Mouse (Mus musculus) hindbrain, embryonic 16.5 days (tissue): Measurements from ENCODE around the gene Tecpr1. TPM values are rescaled to one million over a fixed set of nuclear protein-coding genes. Genes with fewer than 3 reads are reported as not detected.

Source experiments
- ATAC-seq: fragments of 200-750 bp; cut with Nextera tagmentation; 2 replicates; pipeline ENCODE4 v1.8.0; 2017; ENCODE audit warnings: moderate TSS enrichment, moderate library complexity
- H3K27ac ChIP-seq: fragments of 300-500 bp; sonication (generic); 2 replicates; pipeline ENCODE4 v1.5.1; 2014; ENCODE audit warnings: low read depth, mild to moderate bottlenecking, control low read depth, low read length, moderate library complexity
- H3K27me3 ChIP-seq: fragments of 300-500 bp; sonication (generic); replicated peaks from 2 replicates; pipeline ENCODE4 v1.6.1; 2014; ENCODE audit warnings: low read length; ENCODE audit not compliant: control insufficient read depth, insufficient read depth
- H3K36me3 ChIP-seq: fragments of 300-500 bp; sonication (generic); 2 replicates; pipeline ENCODE4 v1.6.1; 2014; ENCODE audit warnings: mild to moderate bottlenecking, low read length, moderate library complexity, mixed read lengths; ENCODE audit not compliant: control insufficient read depth, insufficient read depth
- H3K4me1 ChIP-seq: fragments of 300-500 bp; sonication (generic); 2 replicates; pipeline ENCODE4 v1.6.1; 2014; ENCODE audit warnings: low read depth, low read length; ENCODE audit not compliant: control insufficient read depth, insufficient read depth
- H3K4me2 ChIP-seq: fragments of 300-500 bp; sonication (generic); 2 replicates; pipeline ENCODE4 v1.6.1; 2014; ENCODE audit warnings: mild to moderate bottlenecking, low read length, control low read depth, moderate library complexity
- H3K4me3 ChIP-seq: fragments of 300-500 bp; sonication (generic); 2 replicates; pipeline ENCODE4 v1.5.1; 2014; ENCODE audit warnings: mild to moderate bottlenecking, low read length, control low read depth, moderate library complexity
- H3K9ac ChIP-seq: fragments of 300-500 bp; sonication (generic); 2 replicates; pipeline ENCODE4 v1.6.1; 2014; ENCODE audit warnings: low read depth, mild to moderate bottlenecking, control low read depth, low read length, moderate library complexity
- H3K9me3 ChIP-seq: fragments of 300-500 bp; sonication (generic); 2 replicates; pipeline ENCODE4 v1.6.1; 2014; ENCODE audit warnings: mild to moderate bottlenecking, low read length, moderate library complexity; ENCODE audit not compliant: control insufficient read depth
- WGBS: fragments of 180-500 bp; shearing (Covaris S2); extraction: QIAGEN DNeasy Blood & Tissue Kit; methylation state at CpG from one replicate; pipeline ENCODE4 v1.1.7; 2014; 5-methylcytosine and 5-hydroxymethylcytosine counted together
- polyA plus RNA-seq: library from polyadenylated mRNA; unstranded; fragments of >200 nt; fragmentation: Nextera tagmentation; extraction: Ambion mirVana; gene quantifications from 2 replicates; pipeline ENCODE4 v1.2.1, GENCODE M21; 2015

Gene Tecpr1
- polyA plus RNA-seq, 1 experiment from 2014 or later: 41.8 TPM

GRCm38 (mm10) chr5:144223899-144224816 lies 743 bp upstream of the Tecpr1 start:
- Histone ChIP-seq H3K9me3 (no peaks in the 10 kb centered on the region), H3K9ac (peak overlapping the region; percentile 74), H3K4me3 (peak overlapping the region; percentile 52), H3K4me1 (peaks cover 13% of the 10 kb centered on the region), H3K36me3 (no peaks in the 10 kb centered on the region), H3K27ac (peak overlapping the region; percentile 67), H3K4me2 (peak overlapping the region; percentile 94), H3K27me3 (no peaks in the 10 kb centered on the region)
- 0 out of 2 replicates have a peak, but pooled peaks have one; percentile 31 for ATAC-seq
- 25% methylated on average over 18 of the region's 18 CpGs for WGBS

GRCm38 (mm10) chr5:144222811-144223502 lies 458 bp downstream of the Tecpr1 start:
- peak overlapping the region; percentile 74 for H3K27ac ChIP-seq
- peak overlapping the region; percentile 74 for H3K9ac ChIP-seq
- H3K4me2 ChIP-seq: peak overlapping the region; percentile 94
- ATAC-seq: peak; percentile 76
- no peaks in the 10 kb centered on the region for H3K27me3 ChIP-seq
- WGBS: 3% methylated on average over 25 of the region's 25 CpGs
- no peaks in the 10 kb centered on the region for H3K9me3 ChIP-seq
- H3K4me3 ChIP-seq: peak overlapping the region; percentile 52
- peaks cover 13% of the 10 kb centered on the region for H3K4me1 ChIP-seq
- H3K36me3 ChIP-seq: no peaks in the 10 kb centered on the region

- H3K4me1 ChIP-seq: peaks cover 13% of the 10 kb centered on the region
- no peak overlapping the region for H3K9ac ChIP-seq
- H3K27ac ChIP-seq: no peak overlapping the region
- ATAC-seq: no peak
- H3K9me3 ChIP-seq: no peaks in the 10 kb centered on the region
- peaks cover 5% of the 10 kb centered on the region for H3K36me3 ChIP-seq
- H3K4me2 ChIP-seq: no peak overlapping the region
- no peaks in the 10 kb centered on the region for H3K27me3 ChIP-seq
- H3K4me3 ChIP-seq: no peak overlapping the region
- 73% methylated on average over 4 of the region's 4 CpGs for WGBS
These were observed 2.1 kb downstream of the Tecpr1 start for GRCm38 (mm10) chr5:144221305-144221704.

- Histone ChIP-seq H3K9ac (no peak overlapping the region), H3K4me2 (no peak overlapping the region), H3K4me3 (no peak overlapping the region), H3K9me3 (no peaks in the 10 kb centered on the region), H3K27me3 (no peaks in the 10 kb centered on the region), H3K27ac (no peak overlapping the region), H3K36me3 (peaks cover 7% of the 10 kb centered on the region), H3K4me1 (peaks cover 13% of the 10 kb centered on the region)
- 81% methylated on average over 5 of the region's 5 CpGs for WGBS
- ATAC-seq: no peak
These were observed 3.5 kb downstream of the Tecpr1 start for GRCm38 (mm10) chr5:144219936-144220335.

GRCm38 (mm10) chr5:144219306-144219705 lies 4.1 kb downstream of the Tecpr1 start:
- Histone ChIP-seq H3K27ac (no peak overlapping the region), H3K9me3 (no peaks in the 10 kb centered on the region), H3K9ac (no peak overlapping the region), H3K4me1 (peaks cover 10% of the 10 kb centered on the region), H3K27me3 (no peaks in the 10 kb centered on the region), H3K4me3 (no peak overlapping the region), H3K36me3 (peaks cover 14% of the 10 kb centered on the region), H3K4me2 (no peak overlapping the region)
- no peak for ATAC-seq
- 70% methylated on average over 12 of the region's 12 CpGs for WGBS

GRCm38 (mm10) chr5:144218061-144218460 lies 5.4 kb downstream of the Tecpr1 start:
- H3K36me3 ChIP-seq: peaks cover 24% of the 10 kb centered on the region
- no peak overlapping the region for H3K27ac ChIP-seq
- H3K27me3 ChIP-seq: no peaks in the 10 kb centered on the region
- WGBS: 89% methylated on average over 7 of the region's 7 CpGs
- H3K4me3 ChIP-seq: no peak overlapping the region
- ATAC-seq: no peak
- H3K4me1 ChIP-seq: peaks cover 10% of the 10 kb centered on the region
- no peaks in the 10 kb centered on the region for H3K9me3 ChIP-seq
- no peak overlapping the region for H3K9ac ChIP-seq
- H3K4me2 ChIP-seq: no peak overlapping the region

- Histone ChIP-seq H3K27ac (no peak overlapping the region), H3K4me2 (no peak overlapping the region), H3K4me1 (no peaks in the 10 kb centered on the region; the same call in 1 of the 2 replicates), H3K36me3 (peaks cover 31% of the 10 kb centered on the region), H3K9ac (no peak overlapping the region), H3K27me3 (no peaks in the 10 kb centered on the region), H3K9me3 (no peaks in the 10 kb centered on the region), H3K4me3 (no peak overlapping the region)
- 80% methylated on average over 2 of the region's 2 CpGs for WGBS
- no peak for ATAC-seq
These were observed 7.4 kb downstream of the Tecpr1 start for GRCm38 (mm10) chr5:144215992-144216391.

GRCm38 (mm10) chr5:144214453-144214852 lies 9.0 kb downstream of the Tecpr1 start:
- H3K36me3 ChIP-seq: peaks cover 39% of the 10 kb centered on the region
- WGBS: 30% methylated on average over 7 of the region's 7 CpGs
- H3K27me3 ChIP-seq: no peaks in the 10 kb centered on the region
- H3K9ac ChIP-seq: no peak overlapping the region
- H3K4me1 ChIP-seq: no peaks in the 10 kb centered on the region; the same call in 1 of the 2 replicates
- H3K4me2 ChIP-seq: no peak overlapping the region
- H3K27ac ChIP-seq: no peak overlapping the region
- no peaks in the 10 kb centered on the region for H3K9me3 ChIP-seq
- H3K4me3 ChIP-seq: no peak overlapping the region
- ATAC-seq: no peak

GRCm38 (mm10) chr5:144207478-144207877 lies 15.9 kb downstream of the Tecpr1 start:
- no peaks in the 10 kb centered on the region for H3K4me1 ChIP-seq
- no peak overlapping the region for H3K27ac ChIP-seq
- no peaks in the 10 kb centered on the region for H3K9me3 ChIP-seq
- H3K36me3 ChIP-seq: peaks cover 46% of the 10 kb centered on the region
- H3K27me3 ChIP-seq: no peaks in the 10 kb centered on the region
- no peak overlapping the region for H3K4me2 ChIP-seq
- H3K9ac ChIP-seq: no peak overlapping the region
- no peak for ATAC-seq
- H3K4me3 ChIP-seq: no peak overlapping the region
- WGBS: 52% methylated on average over 11 of the region's 11 CpGs
